Mouse (Mus musculus) G1E (cell line): ENCODE data around the gene Col1a1. TPM values are rescaled to one million over a fixed set of nuclear protein-coding genes. Genes with fewer than 3 reads are reported as not detected.

Source experiments
- ATAC-seq: 2 replicates; pipeline ENCODE4 v1.8.0; 2016; ENCODE audit warnings: mild to moderate bottlenecking; ENCODE audit not compliant: insufficient number of reproducible peaks, poor library complexity, low FRiP score, severe bottlenecking; ENCODE audit errors: extremely low read depth
- DNase-seq: peaks from one replicate; pipeline ENCODE4 v3.0.0; 2012; ENCODE audit warnings: low spot score
- H3K27me3 ChIP-seq: 2 replicates; pipeline ENCODE4 v1.6.1; 2012; ENCODE audit warnings: mild to moderate bottlenecking, low read length, inconsistent platforms; ENCODE audit not compliant: insufficient read depth
- H3K36me3 ChIP-seq: replicated peaks from 2 replicates; pipeline ENCODE3; 2012; ENCODE audit warnings: mild to moderate bottlenecking, inconsistent platforms
- H3K4me1 ChIP-seq: 2 replicates; pipeline ENCODE4 v1.6.1; 2012; ENCODE audit warnings: low read depth, low read length, inconsistent platforms, mixed read lengths; ENCODE audit not compliant: insufficient read depth
- H3K4me3 ChIP-seq: 2 replicates; pipeline ENCODE4 v1.5.1; 2012; ENCODE audit warnings: low read depth, mild to moderate bottlenecking, inconsistent platforms, low read length, moderate library complexity, mixed read lengths
- H3K9me3 ChIP-seq: replicated peaks from 2 replicates; pipeline ENCODE4 v1.6.1; 2012; ENCODE audit warnings: inconsistent platforms
- CTCF ChIP-seq: IDR thresholded peaks from 2 replicates; pipeline ENCODE4 v1.5.1; 2012; ENCODE audit warnings: low read depth, low read length, inconsistent platforms, mixed read lengths
- GATA1 ChIP-seq: IDR thresholded peaks from 2 replicates; pipeline ENCODE4 v1.6.1; 2012; ENCODE audit warnings: borderline replicate concordance, low read length, inconsistent platforms, mixed read lengths
- GATA2 ChIP-seq: IDR thresholded peaks from 2 replicates; pipeline ENCODE4 v1.6.1; 2012; ENCODE audit warnings: low read depth, low read length, inconsistent platforms, borderline replicate concordance
- POLR2AphosphoS5 ChIP-seq: IDR thresholded peaks from 2 replicates; pipeline ENCODE4 v1.6.1; 2012; ENCODE audit warnings: low read depth, low read length, inconsistent platforms; ENCODE audit not compliant: insufficient replicate concordance
- TAL1 ChIP-seq: conservative IDR thresholded peaks from 2 replicates; pipeline ENCODE4 v1.6.1; 2012; ENCODE audit warnings: low read depth, low read length, inconsistent platforms, mixed read lengths
- polyA plus RNA-seq: library from polyadenylated mRNA; stranded (reverse); fragments of >175 nt; gene quantifications from 2 replicates; pipeline ENCODE4 v1.2.3, GENCODE M21; 2012
- total RNA-seq, 2 experiments: library from RNA; stranded (forward) in 1 of 2; stranded (reverse) in 1 of 2; fragments of 200-1000 nt in 1 of 2; fragments of >200 nt in 1 of 2; fragmentation: Nextera tagmentation in 1 of 2; gene quantifications; 2 replicates each; pipeline ENCODE4 v1.2.3; 2014 to 2017

The Col1a1 gene
- total and polyA plus RNA-seq, 3 experiments: 1.9 TPM; not detected in 2

DNA sequence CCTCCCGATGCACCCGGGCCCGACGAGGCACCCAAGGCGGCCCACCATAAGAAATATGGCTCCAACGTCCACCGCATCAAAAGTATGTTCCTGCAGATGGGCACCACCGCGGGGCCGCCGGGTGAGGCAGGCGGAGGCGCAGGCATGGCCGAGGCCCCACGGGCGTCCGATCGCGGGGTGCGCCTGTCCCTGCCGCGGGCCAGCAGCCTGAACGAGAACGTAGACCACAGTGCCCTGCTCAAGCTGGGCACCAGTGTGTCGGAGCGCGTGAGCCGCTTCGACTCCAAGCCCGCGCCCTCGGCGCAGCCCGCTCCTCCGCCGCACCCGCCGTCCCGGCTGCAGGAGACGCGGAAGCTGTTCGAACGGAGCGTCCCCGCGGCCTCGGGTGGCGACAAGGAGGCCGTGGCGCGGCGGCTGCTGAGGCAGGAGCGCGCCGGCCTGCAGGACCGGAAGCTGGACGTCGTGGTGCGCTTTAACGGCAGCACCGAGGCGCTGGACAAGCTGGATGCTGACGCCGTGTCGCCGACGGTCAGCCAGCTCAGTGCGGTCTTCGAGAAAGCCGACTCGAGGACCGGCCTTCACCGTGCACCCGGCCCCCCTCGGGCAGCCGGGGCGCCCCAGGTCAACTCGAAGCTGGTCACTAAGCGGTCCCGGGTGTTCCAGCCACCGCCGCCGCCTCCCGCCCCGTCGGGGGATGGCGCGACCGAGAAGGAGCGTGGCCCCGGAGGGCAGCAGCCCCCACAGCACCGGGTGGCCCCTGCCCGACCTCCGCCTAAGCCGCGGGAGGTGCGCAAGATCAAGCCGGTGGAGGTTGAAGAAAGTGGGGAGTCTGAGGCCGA, 55.8 kb downstream of the Col1a1 start:
- H3K4me1 ChIP-seq: peaks cover 91% of the 10 kb centered on the region
- DNase-seq (no peak), ATAC-seq (no peak)
- H3K9me3 ChIP-seq: no peaks in the 10 kb centered on the region
- TF ChIP-seq POLR2AphosphoS5: no peak
- H3K4me3 ChIP-seq: peak overlapping the region; percentile 93
- H3K36me3 ChIP-seq: peaks cover 51% of the 10 kb centered on the region
- no peaks in the 10 kb centered on the region for H3K27me3 ChIP-seq

DNA sequence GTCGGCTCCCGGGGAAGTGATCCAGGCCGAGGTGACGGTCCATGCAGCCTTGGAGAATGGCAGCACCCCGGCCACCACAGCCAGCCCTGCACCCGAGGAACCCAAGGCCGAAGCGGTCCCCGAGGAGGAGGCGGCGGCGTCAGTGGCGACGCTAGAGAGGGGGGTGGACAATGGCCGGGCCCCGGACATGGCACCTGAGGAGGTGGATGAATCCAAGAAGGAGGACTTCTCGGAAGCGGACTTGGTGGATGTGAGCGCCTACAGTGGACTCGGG, 56.4 kb downstream of the Col1a1 start:
- DNase-seq (no peak), ATAC-seq (no peak)
- Histone ChIP-seq H3K4me1 (peaks cover 91% of the 10 kb centered on the region), H3K9me3 (no peaks in the 10 kb centered on the region), H3K36me3 (peaks cover 56% of the 10 kb centered on the region), H3K4me3 (peak overlapping the region; percentile 93), H3K27me3 (no peaks in the 10 kb centered on the region)
- TF ChIP-seq CTCF: no peak
- TF ChIP-seq TAL1: no peak
- TF ChIP-seq GATA2: no peak
- TF ChIP-seq POLR2AphosphoS5: no peak
- TF ChIP-seq GATA1: no peak

GRCm38 (mm10) chr11:94992754-94993606, 57.0 kb downstream of the Col1a1 start:
- H3K27me3 ChIP-seq: no peaks in the 10 kb centered on the region
- peaks cover 62% of the 10 kb centered on the region for H3K36me3 ChIP-seq
- no peak for TF ChIP-seq POLR2AphosphoS5
- TF ChIP-seq CTCF: no peak
- TF ChIP-seq GATA1: no peak
- TF ChIP-seq TAL1: no peak
- TF ChIP-seq GATA2: no peak
- DNase-seq (peak; percentile 43), ATAC-seq (no peak)
- H3K4me1 ChIP-seq: peaks cover 91% of the 10 kb centered on the region
- H3K4me3 ChIP-seq: peak overlapping the region; percentile 93
- no peaks in the 10 kb centered on the region for H3K9me3 ChIP-seq

DNA sequence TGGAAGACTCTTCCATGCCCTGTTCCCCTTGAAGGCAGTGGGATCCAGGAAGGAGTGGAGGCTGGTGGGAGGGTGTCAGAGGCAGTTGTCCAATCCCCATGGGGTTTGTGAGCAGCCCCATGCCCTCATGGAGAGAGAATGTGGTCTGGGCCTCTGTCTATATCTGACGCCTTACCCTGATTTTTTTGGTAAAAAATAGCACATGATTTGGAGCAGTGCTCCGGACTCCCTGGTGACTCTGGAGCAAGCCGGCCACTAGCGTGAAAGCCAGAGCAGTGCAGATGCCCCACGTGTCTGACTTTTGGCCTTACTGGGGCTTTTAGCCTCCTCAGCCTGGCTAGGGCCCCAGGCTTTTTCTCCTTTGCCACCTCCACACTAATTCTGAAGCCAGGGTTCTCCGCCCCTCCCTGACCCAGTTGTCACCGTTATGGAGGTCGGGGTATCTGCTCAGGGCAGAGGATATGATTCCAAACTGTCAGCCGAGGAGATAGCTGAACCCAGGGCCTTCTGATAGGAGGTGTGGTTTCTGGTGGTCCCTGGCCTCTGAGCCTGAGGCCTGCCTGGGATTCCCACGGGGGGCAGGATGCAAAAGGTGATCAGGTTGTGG, 58.3 kb downstream of the Col1a1 start:
- ATAC-seq: no peak
- Histone ChIP-seq H3K4me3 (peak overlapping the region; percentile 93), H3K4me1 (peaks cover 91% of the 10 kb centered on the region), H3K36me3 (peaks cover 75% of the 10 kb centered on the region), H3K9me3 (no peaks in the 10 kb centered on the region), H3K27me3 (no peaks in the 10 kb centered on the region)
- TF ChIP-seq GATA1: no peak
- no peak for DNase-seq

DNA sequence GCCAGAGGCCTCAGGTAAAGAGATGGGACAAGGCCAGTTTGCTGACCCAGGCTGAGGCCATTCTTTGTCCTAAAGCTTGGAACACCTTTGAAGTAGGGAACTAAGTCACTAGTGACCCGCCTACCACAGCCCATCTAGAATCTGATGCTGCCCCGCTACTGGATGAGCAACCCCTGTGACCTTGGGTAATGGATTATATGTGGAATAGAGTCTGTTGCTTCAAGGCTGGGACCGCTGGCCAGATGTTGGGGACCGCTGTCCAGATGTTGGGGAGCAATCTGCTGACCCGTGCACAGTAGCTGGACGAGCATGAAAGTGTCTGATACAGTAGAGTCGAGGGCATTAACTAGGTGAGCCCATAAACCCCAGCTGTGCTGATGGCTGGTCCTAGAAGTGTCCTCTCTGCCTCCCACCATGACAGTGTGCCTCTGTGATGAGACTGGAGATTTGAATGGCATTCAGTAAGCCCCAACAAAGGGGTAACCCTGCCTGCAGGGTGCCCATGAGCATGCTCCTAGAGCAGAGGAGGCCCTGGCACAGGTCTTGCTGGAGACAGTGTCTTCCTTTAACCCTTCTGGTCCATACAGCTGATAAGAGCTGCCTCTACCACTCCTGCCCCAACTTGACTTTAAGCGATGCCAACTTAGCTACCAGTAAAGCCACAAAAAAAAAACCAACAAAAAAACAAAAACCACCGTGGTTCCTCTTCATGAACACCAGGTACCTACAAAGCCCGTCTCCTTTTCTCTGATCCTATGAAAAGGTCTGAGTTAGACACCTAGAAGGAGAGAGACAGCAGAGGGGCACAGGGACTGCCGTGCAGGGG, 59.1 kb downstream of the Col1a1 start:
- DNase-seq: no peak
- Histone ChIP-seq H3K9me3 (no peaks in the 10 kb centered on the region), H3K36me3 (peaks cover 84% of the 10 kb centered on the region), H3K4me1 (peaks cover 91% of the 10 kb centered on the region), H3K27me3 (no peaks in the 10 kb centered on the region), H3K4me3 (peak overlapping the region; percentile 93)
- no peak for TF ChIP-seq GATA1
- TF ChIP-seq POLR2AphosphoS5: no peak
- TF ChIP-seq TAL1: no peak
- no peak for TF ChIP-seq CTCF
- no peak for TF ChIP-seq GATA2
- ATAC-seq: no peak

DNA sequence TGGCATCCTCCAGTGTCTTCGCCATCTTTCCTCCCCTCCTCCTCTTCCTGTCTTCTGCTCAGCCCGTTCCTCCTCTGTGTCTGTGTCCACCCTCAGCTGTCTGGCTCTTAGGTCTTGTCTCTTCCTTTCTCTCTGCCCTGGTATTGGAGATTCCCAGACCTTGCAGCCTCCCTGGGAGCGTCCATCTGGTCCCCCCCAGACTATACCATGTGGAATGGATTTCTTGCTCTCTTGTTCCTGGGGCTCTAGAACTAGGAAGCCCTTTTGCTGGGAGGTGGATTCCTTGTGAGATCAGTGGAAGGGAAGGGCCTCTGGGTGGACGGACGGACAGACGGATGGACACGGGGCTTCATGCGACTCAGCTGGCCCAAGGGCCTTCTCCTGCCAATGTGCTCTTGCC, 60.1 kb downstream of the Col1a1 start:
- no peaks in the 10 kb centered on the region for H3K27me3 ChIP-seq
- no peaks in the 10 kb centered on the region for H3K9me3 ChIP-seq
- TF ChIP-seq GATA2 (no peak), POLR2AphosphoS5 (no peak), TAL1 (no peak), GATA1 (no peak), CTCF (no peak)
- H3K4me3 ChIP-seq: peak overlapping the region; percentile 61; the same call in 1 of the 2 replicates
- DNase-seq (no peak), ATAC-seq (no peak)
- H3K36me3 ChIP-seq: peaks cover 93% of the 10 kb centered on the region
- H3K4me1 ChIP-seq: peaks cover 96% of the 10 kb centered on the region
